Mouse (Mus musculus) limb, embryonic 14.5 days (tissue): ENCODE results near the gene Plekha7. TPM values are rescaled to one million over a fixed set of nuclear protein-coding genes. Genes with fewer than 3 reads are reported as not detected.
A peak's percentile ranks its signal among the peaks of the same experiment; 100 is the strongest.

Experiments used
- ATAC-seq: fragments of 200-750 bp; cut with Nextera tagmentation; 2 replicates; pipeline ENCODE4 v1.8.0; 2017; ENCODE audit warnings: low read depth, moderate number of reproducible peaks, moderate TSS enrichment; ENCODE audit not compliant: low FRiP score
- DNase-seq: peaks from one replicate; pipeline ENCODE4 v3.0.0-alpha.2; 2015; ENCODE audit warnings: low spot score
- H3K27ac ChIP-seq: fragments of 300-500 bp; sonication (generic); replicated peaks from 2 replicates; pipeline ENCODE4 v1.5.1; 2014; ENCODE audit warnings: low read depth, mild to moderate bottlenecking, low read length, moderate library complexity, mixed read lengths
- H3K27me3 ChIP-seq: fragments of 300-500 bp; sonication (generic); 2 replicates; pipeline ENCODE4 v1.6.1; 2014; ENCODE audit warnings: low read length, mixed read lengths; ENCODE audit not compliant: control insufficient read depth, insufficient read depth
- H3K36me3 ChIP-seq: fragments of 300-500 bp; sonication (generic); 2 replicates; pipeline ENCODE4 v1.6.1; 2014; ENCODE audit warnings: mild to moderate bottlenecking, low read length, moderate library complexity, mixed read lengths; ENCODE audit not compliant: control insufficient read depth, insufficient read depth
- H3K4me1 ChIP-seq: fragments of 300-500 bp; sonication (generic); 2 replicates; pipeline ENCODE4 v1.6.1; 2014; ENCODE audit warnings: antibody characterized with exemption, low read length, mixed read lengths; ENCODE audit not compliant: control insufficient read depth, insufficient read depth
- H3K4me2 ChIP-seq: fragments of 300-500 bp; sonication (generic); replicated peaks from 2 replicates; pipeline ENCODE4 v1.6.1; 2014; ENCODE audit warnings: low read depth, mild to moderate bottlenecking, low read length, moderate library complexity; ENCODE audit not compliant: severe bottlenecking
- H3K4me3 ChIP-seq: fragments of 300-500 bp; sonication (generic); replicated peaks from 2 replicates; pipeline ENCODE4 v1.5.1; 2014; ENCODE audit warnings: low read length
- H3K9ac ChIP-seq: fragments of 300-500 bp; sonication (generic); 2 replicates; pipeline ENCODE4 v1.6.1; 2014; ENCODE audit warnings: mild to moderate bottlenecking, low read depth, low read length, moderate library complexity; ENCODE audit not compliant: severe bottlenecking
- H3K9me3 ChIP-seq: fragments of 300-500 bp; sonication (generic); 2 replicates; pipeline ENCODE4 v1.6.1; 2016; ENCODE audit warnings: low read length; ENCODE audit not compliant: control insufficient read depth
- POLR2A ChIP-seq: fragments of 200-500 bp; IDR thresholded peaks from 2 replicates; pipeline ENCODE4 v1.8.0; 2012; ENCODE audit warnings: inconsistent platforms, mild to moderate bottlenecking, moderate library complexity, borderline replicate concordance; ENCODE audit not compliant: insufficient read depth, insufficient read length; ENCODE audit errors: extremely low read depth
- WGBS: fragments of 180-500 bp; shearing (Covaris S2); extraction: QIAGEN DNeasy Blood & Tissue Kit; methylation state at CpG from one replicate; pipeline ENCODE4 v1.1.7; 2014; 5-methylcytosine and 5-hydroxymethylcytosine counted together
- polyA plus RNA-seq, 2 experiments: library from polyadenylated mRNA; depleted of rRNA in 1 of 2; stranded (reverse) in 1 of 2; unstranded in 1 of 2; fragments of >200 nt; fragmentation: Nextera tagmentation in 1 of 2; extraction: Ambion mirVana in 1 of 2; gene quantifications; 2 replicates each; pipeline versions ENCODE4 v1.2.1 to v1.2.3; 2012 to 2014

Plekha7 gene
- polyA plus RNA-seq, 2 experiments: 9.9 to 14.3 TPM

- Histone ChIP-seq H3K27me3 (no peaks in the 10 kb centered on the region), H3K27ac (no peak overlapping the region), H3K36me3 (no peaks in the 10 kb centered on the region), H3K9me3 (no peaks in the 10 kb centered on the region), H3K9ac (no peak overlapping the region), H3K4me1 (peaks cover 7% of the 10 kb centered on the region; the same call in 1 of the 2 replicates), H3K4me2 (no peak overlapping the region), H3K4me3 (no peak overlapping the region)
- 37% methylated on average over 13 of the region's 13 CpGs for whole genome bisulfite sequencing
- ATAC-seq (no peak), DNase-seq (no peak)
- no peak for TF ChIP-seq POLR2A
These were observed 39.9 kb downstream of the Plekha7 start for GRCm38 (mm10) chr7:116268113-116268926.

GRCm38 (mm10) chr7:116263281-116263680, 44.9 kb downstream of the Plekha7 start:
- H3K4me3 ChIP-seq: no peak overlapping the region
- WGBS: 53% methylated on average over 7 of the region's 7 CpGs
- no peak for DNase-seq
- no peak for TF ChIP-seq POLR2A
- H3K9me3 ChIP-seq: no peaks in the 10 kb centered on the region
- no peak overlapping the region for H3K4me2 ChIP-seq
- H3K36me3 ChIP-seq: no peaks in the 10 kb centered on the region
- H3K4me1 ChIP-seq: 0 out of 2 replicates have a peak, but pooled peaks cover 2% of the 10 kb centered on the region
- H3K27me3 ChIP-seq: no peaks in the 10 kb centered on the region
- H3K9ac ChIP-seq: 0 out of 2 replicates have a peak overlapping the region, but pooled peaks have one; percentile 28
- ATAC-seq: no peak
- no peak overlapping the region for H3K27ac ChIP-seq

GRCm38 (mm10) chr7:116262508-116262907, 45.7 kb downstream of the Plekha7 start:
- H3K9ac ChIP-seq: no peak overlapping the region
- H3K4me3 ChIP-seq: no peak overlapping the region
- no peak for DNase-seq
- no peaks in the 10 kb centered on the region for H3K9me3 ChIP-seq
- TF ChIP-seq POLR2A: no peak
- no peak overlapping the region for H3K27ac ChIP-seq
- 60% methylated on average over 2 of the region's 2 CpGs for WGBS
- no peaks in the 10 kb centered on the region for H3K36me3 ChIP-seq
- no peak for ATAC-seq
- no peaks in the 10 kb centered on the region for H3K4me1 ChIP-seq
- H3K4me2 ChIP-seq: no peak overlapping the region
- H3K27me3 ChIP-seq: no peaks in the 10 kb centered on the region

GRCm38 (mm10) chr7:116262101-116262500, 46.1 kb downstream of the Plekha7 start:
- Histone ChIP-seq H3K4me3 (no peak overlapping the region), H3K27me3 (no peaks in the 10 kb centered on the region), H3K9ac (no peak overlapping the region), H3K36me3 (no peaks in the 10 kb centered on the region), H3K4me1 (no peaks in the 10 kb centered on the region), H3K27ac (no peak overlapping the region), H3K4me2 (no peak overlapping the region), H3K9me3 (no peaks in the 10 kb centered on the region)
- 47% methylated on average over 4 of the region's 4 CpGs for WGBS
- DNase-seq: no peak
- no peak for ATAC-seq
- TF ChIP-seq POLR2A: no peak

GRCm38 (mm10) chr7:116260826-116261615, 47.2 kb downstream of the Plekha7 start:
- Histone ChIP-seq H3K36me3 (no peaks in the 10 kb centered on the region), H3K4me2 (no peak overlapping the region), H3K4me3 (no peak overlapping the region), H3K9me3 (no peaks in the 10 kb centered on the region), H3K27ac (no peak overlapping the region), H3K9ac (no peak overlapping the region), H3K27me3 (no peaks in the 10 kb centered on the region), H3K4me1 (no peaks in the 10 kb centered on the region)
- ATAC-seq (no peak), DNase-seq (no peak)
- no peak for TF ChIP-seq POLR2A
- WGBS: 63% methylated on average over 4 of the region's 4 CpGs
